Mouse (Mus musculus): Measurements from ENCODE around the gene Lrrc75a. TPM values are rescaled to one million over a fixed set of nuclear protein-coding genes. Genes with fewer than 3 reads are reported as not detected.
A peak's percentile ranks its signal among the peaks of the same experiment; 100 is the strongest.

Gene Lrrc75a
- total RNA-seq, 2 experiments from 2014 or later, result 3.6 to 5.7 TPM

DNA sequence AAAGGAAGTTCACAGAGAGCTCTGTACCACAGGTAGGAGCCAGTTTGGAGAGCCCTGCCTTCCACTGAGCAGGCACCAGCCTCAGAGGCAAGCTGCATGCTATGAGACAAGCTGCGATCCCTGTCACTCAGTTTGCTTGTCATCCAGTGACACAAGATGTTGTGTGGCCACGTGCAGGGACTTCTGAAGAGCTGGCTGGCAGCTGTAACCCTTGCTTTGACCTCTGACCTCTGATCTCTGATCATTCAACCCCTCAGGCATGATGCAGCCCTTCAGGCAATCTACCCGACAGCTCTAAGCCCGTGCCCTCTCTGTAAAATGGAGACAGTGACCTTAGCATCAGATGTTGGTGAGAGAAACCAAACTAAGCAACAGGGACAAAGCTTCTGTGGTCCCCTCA lies 25.5 kb downstream of the Lrrc75a start:
- ATAC-seq (ENCODE audit: poor library complexity, severe bottlenecking), result no peak

DNA sequence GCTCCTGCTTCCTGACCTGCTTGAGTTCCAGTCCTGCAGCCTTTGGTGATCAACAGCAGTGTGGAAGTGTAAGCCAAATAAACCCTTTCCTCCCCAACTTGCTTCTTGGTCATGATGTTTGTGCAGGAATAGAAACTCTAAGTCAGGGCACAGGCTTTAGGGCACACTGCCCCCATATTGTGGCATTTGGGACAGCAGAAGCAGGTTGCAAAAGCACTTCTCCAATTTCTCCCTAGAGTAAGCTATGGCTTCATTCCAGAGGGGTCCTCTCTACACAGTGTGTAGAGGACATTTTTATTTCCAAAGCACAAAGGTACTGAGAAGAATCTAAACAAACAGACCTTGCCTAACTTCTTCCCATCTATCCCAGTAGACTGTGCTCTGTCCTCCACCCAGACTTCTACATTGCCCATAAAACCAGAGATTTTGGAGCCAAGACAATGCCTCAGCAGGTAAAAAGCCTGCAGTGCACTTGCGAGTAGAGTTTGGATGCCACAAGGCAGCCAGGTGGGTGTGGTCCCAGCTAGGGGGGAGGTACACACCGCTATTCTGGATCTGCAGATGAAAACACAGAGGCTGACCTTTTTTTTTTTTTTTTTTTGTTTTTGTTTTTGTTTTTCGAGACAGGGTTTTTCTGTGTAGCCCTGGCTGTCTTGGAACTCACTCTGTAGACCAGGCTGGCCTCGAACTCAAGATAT lies 26.6 kb downstream of the Lrrc75a start:
- ATAC-seq (ENCODE audit: poor library complexity, severe bottlenecking), result no peak; the same call in 1 of the 2 replicates

DNA sequence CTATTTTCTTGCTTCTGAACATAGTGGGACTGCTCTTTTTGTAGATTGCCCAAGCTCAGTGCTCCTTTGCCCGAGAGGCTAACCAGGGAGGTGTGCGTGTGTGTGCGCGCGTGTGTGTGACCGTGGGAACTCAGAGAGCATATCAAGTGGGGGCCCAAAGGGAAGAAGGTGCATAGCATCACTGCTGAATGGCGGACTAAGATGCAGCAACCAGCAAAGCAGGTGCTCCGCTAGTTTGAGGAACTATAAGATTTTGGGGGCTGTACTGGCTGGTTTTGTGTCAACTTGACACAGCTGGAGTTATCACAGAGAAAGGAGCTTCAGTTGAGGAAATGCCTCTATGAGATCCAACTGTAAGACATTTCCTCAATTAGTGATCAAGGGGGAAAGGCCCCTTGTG lies 27.2 kb downstream of the Lrrc75a start:
- no peak for ATAC-seq (ENCODE audit: poor library complexity, severe bottlenecking)

DNA sequence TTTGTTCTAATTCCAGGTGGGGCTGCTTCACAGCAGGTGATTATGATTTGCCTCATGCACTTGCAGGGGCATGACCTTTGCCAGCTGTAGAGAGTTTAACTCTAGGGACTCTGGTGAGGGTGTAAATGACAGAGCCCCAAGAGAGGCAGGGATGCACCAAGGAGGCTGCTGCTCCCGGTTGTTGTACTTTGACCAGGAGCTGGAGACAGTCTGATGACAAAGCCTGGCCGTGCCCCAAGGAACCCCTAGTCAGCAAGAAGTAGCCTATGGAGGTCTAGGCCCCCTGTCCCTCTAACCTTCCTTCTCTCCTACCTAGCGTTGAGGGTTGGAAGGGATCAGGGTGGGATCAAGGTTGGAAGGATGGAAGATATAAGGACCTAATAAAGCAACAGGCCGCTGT lies 32.9 kb downstream of the Lrrc75a start:
- no peak for ATAC-seq (ENCODE audit: poor library complexity, severe bottlenecking)

DNA sequence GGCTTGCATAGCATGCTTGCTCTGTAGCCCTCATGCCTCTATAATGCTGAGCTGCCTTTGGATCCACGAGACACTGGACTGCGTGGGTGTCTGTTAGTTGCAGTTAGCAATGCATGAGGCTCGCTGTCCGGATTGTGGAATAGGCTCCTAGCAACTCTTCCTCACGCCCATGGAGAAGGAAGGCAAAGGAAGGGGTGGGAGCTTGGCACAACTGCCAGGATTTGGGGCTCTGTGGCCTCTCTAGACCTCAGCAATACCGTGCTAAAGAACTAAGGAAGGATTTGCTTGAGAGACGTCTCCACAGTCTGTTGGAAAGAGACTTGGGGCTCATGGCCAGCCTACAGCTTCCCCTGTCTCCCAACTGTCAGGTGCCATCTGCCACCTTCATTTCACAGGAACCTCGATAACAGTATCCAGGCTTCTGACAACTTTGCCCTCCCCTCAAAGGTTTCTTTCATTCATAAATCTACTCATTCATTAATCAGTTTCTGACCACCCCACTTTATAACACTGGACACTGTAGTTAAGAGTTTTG lies 33.4 kb downstream of the Lrrc75a start:
- no peak for ATAC-seq (ENCODE audit: poor library complexity, severe bottlenecking)

DNA sequence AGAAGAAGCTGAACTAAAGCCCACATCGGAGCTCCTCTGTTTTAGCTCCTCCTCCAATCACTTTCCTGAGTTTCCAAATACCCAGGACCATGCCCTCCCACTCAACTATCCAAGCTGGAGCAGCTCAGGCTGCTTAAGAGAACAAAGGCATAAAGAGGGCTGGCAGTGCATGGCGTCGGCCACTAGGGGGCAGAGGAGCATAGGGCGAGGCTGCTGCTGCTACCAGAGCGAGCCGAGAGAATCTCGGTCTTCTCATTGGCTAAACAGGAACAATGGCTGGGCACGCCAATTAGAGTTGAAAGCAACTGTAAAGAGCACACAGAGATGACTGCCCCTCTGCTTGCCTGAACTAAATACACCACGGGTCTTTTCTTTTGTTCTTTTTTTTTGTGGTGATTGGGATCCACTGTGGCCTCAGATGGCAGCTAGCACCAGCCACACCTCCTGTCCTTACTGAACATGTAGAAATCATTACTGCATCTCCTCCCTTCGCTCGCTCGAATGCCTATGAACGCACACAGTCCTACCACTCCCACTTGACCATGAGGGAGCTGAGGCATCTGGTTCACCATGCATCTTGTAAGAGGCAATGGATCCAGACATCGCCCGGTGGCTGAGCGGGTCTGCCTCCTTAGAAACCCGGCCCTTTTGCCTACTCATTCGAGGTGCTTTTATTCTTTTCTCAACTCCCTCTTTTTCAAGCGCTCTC lies 34.5 kb downstream of the Lrrc75a start:
- peak; percentile 91 for ATAC-seq (ENCODE audit: poor library complexity, severe bottlenecking)

DNA sequence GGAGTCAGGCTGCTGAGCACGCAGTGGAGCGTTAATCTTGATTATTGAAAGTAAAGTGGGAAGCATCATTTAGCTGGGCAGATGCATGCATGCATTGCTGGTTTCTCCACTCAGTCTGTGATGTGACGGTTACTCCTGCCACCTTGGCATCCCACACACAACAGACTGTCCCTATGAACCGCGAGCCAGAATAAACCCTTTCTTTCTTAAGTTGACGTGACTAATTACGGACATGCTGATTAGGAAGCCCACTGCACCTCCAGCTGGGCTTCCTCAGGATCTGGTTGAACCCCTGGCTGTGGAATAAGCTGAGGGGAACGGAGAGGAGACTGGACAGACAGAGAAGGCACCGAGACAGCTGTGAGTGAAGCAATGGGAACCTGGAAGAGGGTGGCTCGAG lies 35.7 kb downstream of the Lrrc75a start:
- ATAC-seq (ENCODE audit: poor library complexity, severe bottlenecking), result no peak

DNA sequence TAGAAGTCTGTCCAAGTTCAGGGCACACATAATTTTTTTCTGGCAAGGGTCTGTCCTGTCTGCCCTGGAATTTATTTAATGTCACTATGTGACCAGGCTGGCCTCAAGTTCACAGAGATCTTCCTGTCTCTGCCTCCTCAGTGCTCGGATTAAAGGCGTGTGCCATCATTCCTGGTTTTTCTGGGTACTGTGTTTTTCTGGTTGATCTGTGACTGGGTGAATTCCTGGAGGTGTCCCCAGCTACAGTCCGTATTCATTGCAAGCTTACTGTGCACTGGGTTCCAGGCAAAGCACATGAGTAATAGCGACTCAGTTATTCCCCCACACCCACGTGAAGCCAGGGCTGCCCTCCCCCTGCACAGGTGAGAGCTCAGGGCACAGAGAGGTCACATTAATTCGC lies 38.0 kb downstream of the Lrrc75a start:
- ATAC-seq (ENCODE audit: poor library complexity, severe bottlenecking), result no peak

DNA sequence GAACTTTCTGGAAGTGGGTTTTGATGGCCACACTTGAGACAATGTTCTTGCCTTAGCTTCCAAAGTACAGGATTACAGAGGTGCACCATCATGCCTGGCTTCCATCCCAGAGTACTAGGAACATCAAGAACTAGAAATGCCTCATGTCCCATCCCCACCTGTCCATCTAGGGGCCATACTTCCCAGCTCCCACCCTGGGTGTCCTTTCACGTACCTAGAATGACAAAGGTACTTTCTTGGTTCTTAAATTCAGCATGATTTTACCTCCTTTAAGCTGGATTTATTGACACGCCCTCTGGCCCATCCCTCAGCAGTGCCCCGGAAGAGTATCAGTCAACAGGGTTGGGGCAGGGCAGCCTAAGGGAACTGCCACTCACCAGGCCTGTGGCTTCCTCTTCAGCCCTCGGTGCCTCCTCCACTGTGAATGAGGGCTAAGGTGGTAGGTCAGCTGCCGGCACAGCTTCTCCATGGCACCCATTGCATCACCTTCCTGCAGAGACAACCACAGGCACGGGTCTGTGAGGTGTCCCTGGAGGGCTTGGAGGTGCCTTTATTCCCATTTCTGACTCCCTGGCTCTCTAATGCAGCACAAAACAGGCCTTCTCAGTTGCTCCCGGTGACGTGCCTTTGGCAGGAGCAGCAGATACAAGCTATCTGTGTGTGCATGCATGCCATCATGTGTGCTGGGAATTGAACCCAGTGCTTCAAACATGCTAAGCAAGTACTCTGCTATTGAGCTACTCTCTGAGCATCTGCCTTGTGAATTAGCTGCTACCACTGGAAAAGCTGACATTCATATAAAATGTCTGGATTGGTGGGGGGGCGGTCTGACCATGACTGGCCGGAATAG lies 39.3 kb downstream of the Lrrc75a start:
- ATAC-seq (ENCODE audit: poor library complexity, severe bottlenecking), result peak; percentile 93

DNA sequence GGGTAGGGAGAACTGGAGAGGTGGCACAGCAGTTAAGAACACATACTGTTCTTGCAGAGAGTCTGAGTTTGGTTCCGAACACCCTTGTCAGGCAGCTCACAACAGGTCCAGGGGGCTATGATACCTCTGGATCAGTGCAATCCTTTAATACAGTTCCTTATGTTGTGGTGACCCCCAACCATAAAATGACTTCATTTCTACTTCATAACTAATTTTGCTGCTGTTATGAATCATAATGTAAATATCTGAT lies 40.4 kb downstream of the Lrrc75a start:
- no peak for ATAC-seq (ENCODE audit: poor library complexity, severe bottlenecking)

DNA sequence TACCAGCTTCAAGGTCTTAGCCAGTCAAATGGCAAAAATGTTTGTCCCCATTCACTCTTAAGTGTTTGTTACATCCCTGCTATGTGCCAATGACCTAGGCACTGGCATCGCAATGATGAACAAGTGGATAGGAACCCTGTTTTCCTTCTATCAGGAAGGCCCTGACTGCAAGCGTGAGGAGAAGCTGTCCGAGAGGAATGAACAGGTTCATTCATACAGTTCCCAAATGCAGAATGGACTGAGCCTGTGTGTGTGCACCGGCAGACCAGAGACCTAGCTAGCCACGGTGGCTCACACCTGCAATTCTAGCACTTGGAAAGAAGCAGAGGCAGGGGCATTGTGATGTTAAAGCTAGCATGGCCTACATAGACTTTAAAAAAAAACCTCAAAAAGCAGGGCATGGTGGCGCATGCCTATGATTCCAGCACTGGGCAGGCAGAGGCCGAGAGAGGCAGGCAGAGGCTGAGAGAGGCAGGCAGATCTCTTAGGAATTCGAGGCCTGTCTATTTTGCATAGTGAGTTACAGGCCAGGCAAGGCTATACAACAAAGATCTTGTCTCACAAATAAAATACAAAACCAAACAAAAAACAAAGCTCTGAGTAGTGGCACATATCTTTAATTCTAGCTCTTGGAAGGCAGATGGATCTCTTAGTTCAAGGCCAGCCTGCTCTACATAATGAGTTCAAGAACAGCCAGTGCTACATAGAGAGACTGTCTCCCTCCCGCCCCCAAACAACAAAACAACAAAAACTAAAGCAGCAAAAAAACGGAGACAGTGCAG lies 41.0 kb downstream of the Lrrc75a start:
- ATAC-seq (ENCODE audit: poor library complexity, severe bottlenecking), result no peak

DNA sequence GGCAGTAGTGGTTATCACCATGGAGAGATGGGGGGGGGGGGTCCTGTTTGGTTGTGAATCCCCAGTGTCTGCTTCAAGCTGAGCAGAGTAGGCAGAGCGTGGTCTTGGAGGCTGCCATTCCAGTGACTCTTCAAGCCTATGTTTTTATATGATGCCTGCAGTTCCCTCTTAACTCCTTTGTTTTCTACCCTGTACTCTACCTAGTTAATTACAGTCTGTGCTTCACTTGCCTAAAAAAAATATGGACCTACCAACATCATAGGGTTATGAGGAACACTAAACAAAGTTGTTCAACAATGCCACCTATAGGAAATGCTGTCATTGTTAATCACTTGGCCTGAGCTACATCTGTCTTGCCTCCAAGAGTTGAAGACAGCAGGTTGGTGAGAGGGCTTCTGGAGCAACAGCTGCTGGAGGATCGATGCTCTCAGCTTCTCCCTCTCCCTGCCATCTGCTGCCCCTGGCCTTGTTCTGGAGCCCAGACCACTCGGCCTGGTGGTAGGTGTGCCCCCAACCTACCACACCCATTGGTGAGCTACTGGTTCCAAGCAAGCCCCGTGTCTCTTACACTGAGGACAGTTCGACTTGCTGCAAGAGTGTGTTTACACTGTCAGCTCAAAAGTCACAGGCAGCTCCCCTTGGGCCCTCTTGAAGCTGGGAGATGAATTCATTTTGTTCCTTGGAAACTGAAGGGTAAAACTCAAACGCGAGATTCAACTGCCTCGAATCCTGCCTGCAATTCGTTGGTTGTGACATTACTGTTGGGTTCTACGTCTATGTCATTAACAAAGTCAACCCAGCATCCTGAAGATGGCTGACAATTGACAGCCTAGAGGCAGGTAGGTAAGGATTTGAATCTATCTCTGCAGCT lies 41.8 kb downstream of the Lrrc75a start:
- no peak for ATAC-seq (ENCODE audit: poor library complexity, severe bottlenecking)

DNA sequence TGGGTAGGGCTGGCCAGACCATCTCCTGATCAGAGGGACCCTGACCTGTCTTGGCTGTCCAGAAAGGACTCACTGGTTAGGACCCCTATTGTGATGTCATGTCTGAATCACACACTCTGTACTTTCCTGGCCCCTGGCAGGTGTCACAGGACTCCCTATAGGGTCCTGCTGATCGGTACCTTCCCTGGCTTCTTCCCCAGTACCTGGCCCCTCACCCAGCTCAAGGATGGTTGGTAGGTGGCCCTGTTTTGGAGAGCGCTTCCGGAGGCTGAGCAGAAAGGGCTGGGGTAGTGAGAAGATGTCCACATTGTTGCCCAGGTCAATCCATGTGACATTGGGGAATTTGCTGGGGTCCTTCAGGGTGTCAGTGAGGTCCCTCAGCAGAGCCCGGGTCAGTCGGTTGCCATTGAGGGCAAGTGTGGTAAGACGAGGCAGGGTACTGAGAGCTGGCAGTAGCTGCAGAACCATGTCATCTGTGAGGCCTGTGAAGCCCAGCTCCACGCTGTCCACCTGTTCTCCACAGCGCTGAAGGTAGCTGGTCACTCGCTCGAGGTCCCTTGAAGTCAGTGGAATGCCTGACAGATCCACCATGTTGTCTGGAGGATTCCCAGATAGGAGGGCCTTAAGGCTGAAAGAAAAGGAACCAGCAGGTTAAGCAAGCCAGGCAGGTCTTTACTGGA lies 42.6 kb downstream of the Lrrc75a start:
- no peak for ATAC-seq (ENCODE audit: poor library complexity, severe bottlenecking)

DNA sequence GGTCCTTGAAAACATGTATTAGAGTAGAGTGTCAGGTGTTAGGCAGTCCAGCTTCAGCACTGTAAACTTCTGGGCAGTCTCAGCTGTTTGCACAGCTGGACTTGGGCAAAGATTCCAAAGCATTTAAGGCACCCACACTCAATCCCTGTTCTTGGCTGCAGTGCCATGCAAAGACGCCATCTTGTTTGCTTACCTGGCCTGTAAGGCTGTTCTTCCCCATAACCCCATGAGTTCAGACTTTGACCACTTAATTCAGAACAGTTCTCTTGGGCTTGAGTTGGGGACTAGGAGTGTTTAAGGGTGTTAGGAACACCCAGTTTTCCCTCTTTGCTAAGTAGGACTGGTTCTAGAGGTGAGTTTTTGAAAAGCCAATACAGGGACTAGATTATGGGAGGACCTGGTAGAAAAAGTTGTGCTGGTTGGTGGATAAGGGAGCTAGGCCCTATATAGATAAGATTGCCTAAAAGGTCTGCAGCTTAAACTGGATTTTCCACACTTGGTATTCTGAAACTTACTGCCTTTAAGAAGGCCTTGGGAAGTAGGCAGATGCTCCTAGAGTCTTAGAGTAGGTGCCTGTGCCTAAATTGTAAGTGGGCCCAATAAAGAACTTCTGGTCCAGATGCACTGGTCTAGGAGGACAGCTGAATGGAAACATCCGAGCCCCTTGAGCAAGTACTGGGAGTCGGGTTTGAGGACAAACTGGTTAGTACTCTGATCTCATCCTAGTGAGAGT lies 43.3 kb downstream of the Lrrc75a start:
- ATAC-seq (ENCODE audit: poor library complexity, severe bottlenecking), result no peak

DNA sequence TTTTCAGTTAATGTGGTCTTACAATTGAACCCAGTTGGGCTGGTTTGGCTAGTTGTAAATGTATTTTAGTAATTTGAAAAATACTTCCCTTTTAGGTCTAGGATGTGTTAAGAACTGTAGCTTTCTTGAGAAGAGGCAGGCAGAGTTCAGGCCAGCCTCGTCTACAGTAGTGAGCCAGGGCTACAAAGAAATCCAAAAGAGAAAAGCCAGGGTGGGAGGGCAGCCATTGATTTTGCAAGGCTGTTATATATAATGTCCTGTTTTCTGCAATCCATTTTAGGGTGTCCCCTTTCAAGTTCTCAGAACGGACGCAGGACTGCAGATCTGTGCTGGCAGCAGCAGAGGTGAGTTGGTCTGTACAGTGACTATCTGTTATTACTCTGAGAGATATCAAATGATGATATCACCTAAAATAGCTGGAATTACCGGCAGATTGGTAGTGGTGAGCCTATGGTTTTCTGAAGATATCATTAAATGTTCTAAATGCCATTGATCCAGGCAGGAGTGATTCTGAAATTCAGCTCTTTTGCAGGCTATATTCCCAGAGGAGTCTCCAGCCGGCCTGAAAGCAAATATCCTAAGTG lies 44.1 kb downstream of the Lrrc75a start:
- ATAC-seq (ENCODE audit: poor library complexity, severe bottlenecking), result no peak

DNA sequence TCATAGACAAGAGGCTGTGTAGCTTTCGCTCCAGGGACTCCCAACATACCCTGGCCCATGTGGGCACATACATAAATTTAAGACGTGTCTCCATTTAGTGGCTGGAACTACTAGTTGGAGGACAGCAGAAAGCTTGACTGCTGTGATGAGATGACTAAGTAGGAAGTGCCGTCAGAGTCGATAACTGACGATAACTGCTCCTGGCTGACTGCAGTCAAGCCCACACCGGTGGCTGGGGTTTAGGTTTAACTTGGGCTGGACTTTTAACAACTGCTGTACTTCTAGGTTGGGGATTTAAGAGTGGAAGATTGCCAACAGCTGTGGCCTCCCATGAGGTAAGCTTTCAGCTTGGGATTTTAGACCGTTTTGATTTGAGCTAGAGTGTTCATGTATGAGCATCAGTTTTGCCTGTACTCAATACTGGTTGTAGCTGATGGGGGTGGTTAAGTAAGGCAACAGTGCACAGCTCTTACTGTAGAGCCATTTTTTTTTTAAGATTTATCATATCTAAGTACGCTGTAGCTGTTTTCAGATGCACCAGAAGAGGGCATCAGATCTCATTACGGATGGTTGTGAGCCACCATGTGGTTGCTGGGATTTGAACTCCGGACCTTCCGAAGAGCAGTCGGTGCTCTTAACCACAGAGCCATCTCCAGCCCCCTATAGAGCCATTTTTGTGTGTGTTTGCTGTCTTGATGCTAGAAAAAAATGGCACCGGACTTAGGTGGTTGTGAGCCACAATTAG lies 44.8 kb downstream of the Lrrc75a start:
- ATAC-seq (ENCODE audit: poor library complexity, severe bottlenecking), result peak; percentile 34

DNA sequence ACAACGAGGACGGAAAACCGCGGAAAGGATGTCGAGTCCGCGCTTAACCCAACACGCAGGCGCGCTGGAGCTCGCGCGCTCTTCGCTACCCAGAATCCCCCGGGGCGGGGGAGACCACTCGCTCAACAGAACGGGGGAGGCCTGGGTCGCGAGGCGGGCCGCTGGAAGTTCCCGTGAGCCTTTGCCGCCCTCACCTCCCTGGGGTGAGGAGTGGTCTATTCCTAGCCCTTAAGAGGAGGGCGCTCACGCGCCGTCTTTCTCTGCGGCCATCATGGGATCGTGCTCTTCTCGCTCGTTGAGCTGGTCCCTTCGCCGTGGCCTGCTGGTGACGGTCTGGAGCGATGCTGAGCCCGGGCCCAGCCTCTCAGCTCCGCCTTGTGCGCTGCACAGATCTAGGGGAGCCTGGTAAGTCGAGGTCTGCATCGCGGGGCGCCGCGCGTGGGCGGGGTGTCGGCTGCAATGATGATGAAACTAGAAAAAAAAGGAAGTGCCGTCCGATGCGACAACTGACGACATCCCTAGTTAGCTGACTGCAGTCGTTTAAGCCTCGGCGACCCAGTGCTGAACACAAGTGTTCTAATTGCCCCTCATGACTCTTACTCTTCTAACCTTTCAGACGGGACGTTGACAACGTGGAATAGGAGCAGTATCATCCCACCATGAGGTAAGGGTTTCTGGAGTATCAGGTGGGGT lies 45.6 kb downstream of the Lrrc75a start:
- ATAC-seq (ENCODE audit: poor library complexity, severe bottlenecking), result peak; percentile 88

Data from megakaryocyte, adult 5-6 weeks (primary cell).